Mouse (Mus musculus) embryo, embryonic 9.5 days (tissue): ENCODE data around the gene Col4a2.

Experiments used
- DNase-seq: peaks from one replicate; pipeline ENCODE4 v3.0.0-alpha.2; 2017; ENCODE audit errors: extremely low spot score

The Col4a2 gene

DNA sequence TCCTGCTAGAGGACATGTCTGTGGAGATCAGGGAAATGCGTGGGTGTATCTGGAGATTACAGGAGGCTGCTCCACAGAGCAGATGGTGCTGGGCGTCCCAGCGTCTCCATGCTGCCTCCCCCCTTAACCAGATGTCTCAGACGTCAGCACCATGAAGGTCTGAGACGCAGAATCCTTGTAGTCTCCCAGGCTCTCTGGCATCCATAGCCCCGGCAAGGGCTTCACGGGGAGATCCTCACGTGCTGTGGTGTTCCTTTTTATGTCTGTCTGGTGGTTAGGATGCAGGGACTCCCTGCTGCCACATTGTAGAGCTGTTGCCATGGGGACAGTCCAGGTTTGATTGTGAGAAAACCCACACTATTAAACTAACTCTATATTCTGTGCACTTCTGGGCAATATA lies 101.7 kb downstream of the Col4a2 start:
- no peak for DNase-seq

GRCm38 (mm10) chr8:11415089-11415488 lies 102.5 kb downstream of the Col4a2 start:
- no peak for DNase-seq

- DNase-seq = no peak
These were observed 105.2 kb downstream of the Col4a2 start for GRCm38 (mm10) chr8:11417762-11418161.

GRCm38 (mm10) chr8:11419232-11419631 lies 106.6 kb downstream of the Col4a2 start:
- no peak for DNase-seq

- peak; percentile 66 for DNase-seq
These were observed 107.0 kb downstream of the Col4a2 start for GRCm38 (mm10) chr8:11419645-11420044.

GRCm38 (mm10) chr8:11421105-11421504 lies 108.5 kb downstream of the Col4a2 start:
- peak; percentile 48 for DNase-seq

- no peak for DNase-seq
These were observed 109.4 kb downstream of the Col4a2 start for GRCm38 (mm10) chr8:11421968-11422367.

GRCm38 (mm10) chr8:11423091-11423490 lies 110.5 kb downstream of the Col4a2 start:
- DNase-seq = no peak

- no peak for DNase-seq
These were observed 118.1 kb downstream of the Col4a2 start for GRCm38 (mm10) chr8:11430688-11431087.

DNA sequence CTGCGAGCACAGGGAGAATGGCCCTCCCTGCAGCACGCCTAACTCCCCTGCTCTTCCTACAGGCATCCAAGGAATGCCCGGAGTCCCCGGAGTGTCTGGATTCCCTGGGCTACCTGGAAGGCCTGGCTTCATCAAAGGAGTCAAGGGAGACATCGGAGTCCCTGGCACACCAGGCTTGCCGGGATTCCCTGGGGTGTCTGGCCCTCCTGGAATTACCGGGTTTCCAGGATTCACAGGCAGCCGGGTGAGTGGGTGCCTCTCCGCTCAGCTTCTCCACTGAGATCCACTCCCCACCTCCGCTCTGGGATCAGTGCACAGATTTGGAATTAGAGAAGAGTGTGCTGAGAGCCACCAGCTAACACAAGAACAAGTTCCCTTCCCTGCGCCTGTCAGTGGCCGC lies 125.3 kb downstream of the Col4a2 start:
- DNase-seq = no peak

DNA sequence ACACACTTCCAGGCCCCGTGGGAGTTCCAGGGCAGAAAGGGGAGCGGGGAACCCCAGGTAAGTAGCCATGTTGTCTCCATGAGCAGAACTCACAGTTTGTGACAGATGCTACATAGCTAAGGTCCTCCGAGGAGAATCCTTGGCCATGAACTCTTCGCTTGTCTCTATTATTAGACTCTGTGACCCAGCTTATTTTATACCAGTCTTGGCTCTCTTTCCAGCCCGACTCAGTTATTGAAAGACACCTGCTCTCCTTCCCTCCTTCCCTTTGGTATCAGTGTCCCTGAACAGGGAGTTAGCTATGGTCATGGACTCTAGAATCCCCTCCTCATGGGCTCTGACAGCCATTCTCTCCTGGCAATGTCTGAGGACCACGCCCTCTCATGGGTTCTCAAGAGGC lies 128.7 kb downstream of the Col4a2 start:
- DNase-seq = no peak

GRCm38 (mm10) chr8:11443611-11444010 lies 131.0 kb downstream of the Col4a2 start:
- DNase-seq = no peak

- no peak for DNase-seq
These were observed 131.6 kb downstream of the Col4a2 start for GRCm38 (mm10) chr8:11444216-11444615.

- no peak for DNase-seq
These were observed 133.2 kb downstream of the Col4a2 start for GRCm38 (mm10) chr8:11445790-11446189.

DNA sequence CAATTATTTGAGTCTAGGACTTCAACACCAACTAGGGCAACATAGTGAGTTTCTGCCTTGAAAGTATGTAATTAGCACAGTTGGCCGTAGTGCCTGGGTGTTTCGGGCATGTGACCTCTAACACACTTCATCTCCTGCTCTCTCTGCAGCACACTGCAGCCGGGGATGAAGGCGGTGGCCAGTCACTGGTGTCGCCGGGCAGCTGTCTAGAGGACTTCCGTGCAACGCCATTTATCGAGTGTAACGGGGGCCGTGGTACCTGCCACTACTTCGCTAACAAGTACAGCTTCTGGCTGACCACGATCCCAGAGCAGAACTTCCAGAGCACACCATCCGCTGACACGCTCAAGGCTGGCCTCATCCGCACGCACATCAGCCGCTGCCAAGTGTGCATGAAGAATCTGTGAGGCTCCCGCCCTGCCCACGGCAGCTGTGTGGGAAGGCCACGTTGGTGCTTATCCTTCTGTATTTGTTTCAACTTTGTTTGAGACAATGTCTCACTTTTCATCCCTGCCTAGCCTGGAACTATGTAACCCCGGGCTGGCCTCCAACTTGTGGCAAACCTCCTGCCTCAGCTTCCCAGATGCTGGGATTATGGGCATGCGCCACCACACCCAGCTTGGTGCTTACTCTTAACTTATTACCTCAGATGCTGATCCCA lies 135.4 kb downstream of the Col4a2 start:
- no peak for DNase-seq

GRCm38 (mm10) chr8:11450184-11451113 lies 137.8 kb downstream of the Col4a2 start:
- DNase-seq = peak; percentile 58

DNA sequence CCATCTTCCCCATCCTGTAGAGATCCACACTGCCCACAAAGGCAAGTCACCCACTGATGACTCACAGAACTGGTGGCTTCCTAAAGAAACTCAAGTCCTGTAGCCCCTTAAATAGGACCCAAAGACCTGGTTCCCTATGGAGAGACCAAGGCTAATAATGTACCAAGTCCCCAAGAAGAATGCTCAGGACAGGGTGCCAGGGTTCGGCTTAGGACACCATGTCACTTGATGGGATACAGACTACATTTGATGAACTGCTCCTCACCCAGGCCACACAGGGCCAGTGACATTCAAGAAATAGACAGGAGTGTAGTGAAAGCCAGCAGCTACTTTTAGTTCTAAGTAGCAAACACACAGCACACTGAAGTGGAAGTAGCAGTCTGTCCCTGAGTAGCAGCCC lies 139.5 kb downstream of the Col4a2 start:
- no peak for DNase-seq

- DNase-seq = no peak
These were observed 140.0 kb downstream of the Col4a2 start for GRCm38 (mm10) chr8:11452559-11452958.

DNA sequence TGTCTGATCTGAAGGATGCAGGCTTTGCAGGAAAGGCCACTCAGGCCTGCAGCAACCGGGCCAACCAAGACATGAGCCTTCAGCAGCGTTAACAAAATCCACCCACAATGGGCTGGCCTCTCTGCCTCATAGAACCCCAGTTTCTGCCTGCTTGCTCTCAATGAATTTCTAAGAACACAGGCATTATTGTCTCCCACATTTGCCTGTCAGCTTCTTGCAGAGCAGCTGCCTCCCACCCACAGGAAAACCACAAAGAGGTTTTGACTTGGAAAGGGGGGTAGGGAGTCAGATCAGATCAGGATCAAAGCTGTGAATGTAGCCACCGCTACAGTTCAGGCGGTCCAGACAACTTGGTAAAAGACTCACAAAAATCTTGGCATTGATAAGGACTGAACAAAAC lies 140.4 kb downstream of the Col4a2 start:
- no peak for DNase-seq

GRCm38 (mm10) chr8:11454228-11454627 lies 141.6 kb downstream of the Col4a2 start:
- no peak for DNase-seq

DNA sequence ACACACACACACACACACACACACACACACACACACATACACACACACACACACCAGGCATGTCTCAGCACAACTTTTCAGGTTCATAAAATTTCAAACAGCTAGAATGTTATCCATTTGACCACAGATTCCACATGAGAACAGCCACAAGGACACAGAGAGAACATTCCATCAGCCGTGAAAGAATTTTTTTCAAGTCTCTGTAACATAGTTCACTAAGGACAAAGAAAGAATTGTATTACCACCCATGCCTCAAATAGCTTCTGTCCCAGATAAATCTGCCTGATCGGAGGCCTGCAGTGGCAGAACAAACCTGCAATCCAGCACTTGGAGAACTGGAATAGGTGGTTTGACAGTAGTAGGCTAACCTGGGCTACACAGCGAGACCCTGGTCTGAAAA lies 144.7 kb downstream of the Col4a2 start:
- DNase-seq = no peak

GRCm38 (mm10) chr8:11457981-11458836 lies 145.6 kb downstream of the Col4a2 start:
- DNase-seq = peak; percentile 32
